Mouse (Mus musculus) c-Kit-positive CD71-positive TER-119-positive erythroid progenitor cells, embryonic 14.5 days (primary cell): ENCODE results near the gene Cyp2g1.
A peak's percentile ranks its signal among the peaks of the same experiment; 100 is the strongest.
"Not testable (repeated sequence)": the region's sequence is repeated elsewhere in the genome, so short reads cannot be mapped to it uniquely, and the experiment has no call there.

ENCODE experiments used
- DNase-seq: peaks from one replicate; pipeline ENCODE4 v3.0.0-alpha.2; 2013; ENCODE audit warnings: low spot score

Cyp2g1 gene

DNA sequence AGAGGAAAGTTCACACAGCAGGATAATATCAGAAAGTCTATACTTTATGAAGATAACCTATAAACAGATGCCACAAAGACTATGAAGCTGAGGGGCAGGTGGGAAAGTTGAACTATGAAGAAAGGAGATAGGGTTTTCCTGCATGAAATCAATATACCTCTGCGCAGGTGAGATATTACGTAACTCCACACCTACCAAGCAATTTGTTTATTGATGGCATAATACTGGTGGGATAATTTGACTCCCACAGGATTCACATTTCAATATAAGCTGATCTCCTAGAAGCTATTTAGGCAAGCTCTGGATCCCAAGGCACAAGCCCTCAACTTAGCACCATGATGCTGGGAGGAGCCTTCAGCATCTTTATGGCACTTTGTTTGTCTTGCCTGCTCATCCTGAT lies at the start of gene Cyp2g1:
Gene Cyp2g1 (plus strand): TSS at position 301 of the 400 bp plus-strand sequence.
- no peak for DNase-seq

DNA sequence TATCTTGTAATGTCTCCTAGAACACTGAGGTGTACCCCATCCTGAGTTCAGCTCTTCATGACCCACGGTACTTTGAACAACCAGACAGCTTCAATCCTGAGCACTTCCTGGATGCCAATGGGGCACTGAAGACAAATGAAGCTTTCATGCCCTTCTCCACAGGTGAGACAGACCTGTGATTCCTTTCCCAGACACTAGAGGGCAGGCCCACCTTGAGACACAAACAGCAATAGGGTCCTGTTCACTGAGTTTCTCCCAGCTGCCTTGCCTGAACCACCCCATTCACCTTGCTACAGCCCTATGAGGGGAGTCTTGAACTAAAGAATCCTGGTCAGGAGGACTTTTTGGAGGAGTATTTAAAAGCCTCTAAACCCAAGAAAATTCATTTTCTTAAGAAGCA lies 41.6 kb upstream of the Cyp2g1 start:
- DNase-seq = no peak

DNA sequence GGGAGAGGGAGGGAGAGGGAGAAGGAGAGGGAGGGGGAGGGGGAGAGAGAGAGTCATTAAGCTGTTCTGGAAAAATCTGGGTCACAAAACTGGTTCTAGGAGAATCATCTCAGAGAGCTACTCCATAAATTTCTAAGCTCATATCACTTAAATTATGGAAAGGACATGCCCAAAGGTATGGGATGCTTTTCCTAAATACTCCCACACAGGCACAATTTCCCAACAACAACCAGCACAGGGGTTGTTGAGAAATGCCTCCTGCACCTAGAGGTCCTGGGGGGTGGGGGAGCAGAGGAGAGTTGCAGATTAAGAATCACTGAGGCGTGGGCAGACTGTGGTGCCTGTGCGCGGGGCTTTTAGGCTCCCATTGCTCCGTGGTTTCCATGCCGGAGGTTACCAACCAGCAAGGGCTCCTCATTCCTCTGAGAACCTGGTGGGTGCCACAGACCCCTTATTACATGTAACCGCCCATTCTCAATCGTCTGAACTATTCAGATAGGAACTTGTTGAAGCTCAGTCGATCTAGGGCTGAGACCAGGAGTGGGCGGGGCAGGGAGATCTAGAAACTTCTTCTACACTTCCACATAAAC lies 38.7 kb upstream of the Cyp2g1 start:
- DNase-seq = no peak

DNA sequence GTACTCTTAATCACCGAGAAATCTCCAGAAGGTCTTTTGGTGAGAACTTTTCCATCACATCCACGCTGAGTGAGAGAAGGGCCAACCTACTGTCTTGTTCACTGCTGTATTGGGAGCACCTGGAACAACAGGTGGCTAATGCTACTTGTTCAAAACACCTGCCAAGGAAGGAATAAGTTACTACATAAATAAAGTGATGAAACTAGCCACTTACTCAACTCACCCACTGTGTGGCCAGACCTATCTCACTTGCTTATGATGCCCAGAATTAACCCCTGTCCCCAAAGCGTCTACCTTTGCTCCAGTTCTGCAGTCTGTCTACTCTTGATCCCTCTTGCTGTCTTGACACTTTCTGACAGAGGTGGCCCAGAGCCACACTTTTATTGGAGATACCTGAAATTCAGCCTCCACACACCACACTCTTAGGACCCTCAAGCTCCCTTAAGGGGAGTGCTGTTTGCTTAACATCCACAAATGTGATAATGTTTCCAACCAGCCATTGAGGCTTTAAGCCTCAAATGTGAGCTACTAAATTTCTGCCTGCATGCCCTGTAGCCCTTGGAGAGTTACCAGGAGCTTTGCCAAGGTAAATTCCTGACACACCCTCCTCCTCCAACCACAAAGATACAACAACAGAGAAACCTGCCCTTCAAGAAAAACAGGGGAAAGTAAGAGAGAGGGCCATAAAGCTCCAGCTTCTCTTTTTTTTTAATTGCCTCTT lies 35.7 kb upstream of the Cyp2g1 start:
- no peak for DNase-seq

DNA sequence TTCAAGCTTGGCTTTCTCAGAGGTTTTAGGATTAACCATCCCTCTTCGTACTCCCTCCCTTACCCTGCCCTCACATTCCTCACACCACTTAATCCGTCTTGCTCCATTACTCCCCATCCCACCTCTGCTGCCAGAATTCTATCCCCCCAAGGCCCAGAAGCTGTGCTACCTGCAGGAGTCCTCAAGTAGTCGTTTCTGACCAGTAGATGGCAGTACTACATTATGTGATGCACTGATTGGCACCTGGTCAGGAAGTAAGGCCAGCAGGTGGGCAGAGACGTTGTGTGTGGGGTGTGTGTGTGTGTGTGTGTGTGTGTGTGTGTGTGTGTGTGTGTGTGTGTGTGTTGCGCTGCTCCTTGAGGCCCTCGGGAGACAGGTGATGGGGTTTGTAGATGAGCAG lies 32.8 kb upstream of the Cyp2g1 start:
- DNase-seq = no peak

DNA sequence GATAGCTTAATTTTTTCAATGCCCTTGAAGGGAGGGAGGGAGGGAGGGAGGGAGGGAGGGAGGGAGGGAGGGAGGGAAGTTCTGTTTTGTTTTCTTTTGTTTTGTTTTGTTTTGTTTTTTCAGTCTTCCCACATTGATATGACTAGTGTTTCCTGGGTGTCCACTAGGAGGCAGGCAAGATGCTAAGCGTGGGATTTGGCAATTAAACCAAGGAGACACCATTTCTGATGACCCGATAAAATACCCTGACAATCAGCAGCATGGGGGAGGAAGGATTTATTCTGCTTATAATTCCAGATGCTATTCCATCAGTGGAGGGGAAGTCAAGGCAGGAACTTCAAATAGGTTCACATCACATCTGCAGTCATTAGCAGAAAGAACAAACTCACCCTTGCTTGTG lies 30.9 kb upstream of the Cyp2g1 start:
- DNase-seq = no peak

DNA sequence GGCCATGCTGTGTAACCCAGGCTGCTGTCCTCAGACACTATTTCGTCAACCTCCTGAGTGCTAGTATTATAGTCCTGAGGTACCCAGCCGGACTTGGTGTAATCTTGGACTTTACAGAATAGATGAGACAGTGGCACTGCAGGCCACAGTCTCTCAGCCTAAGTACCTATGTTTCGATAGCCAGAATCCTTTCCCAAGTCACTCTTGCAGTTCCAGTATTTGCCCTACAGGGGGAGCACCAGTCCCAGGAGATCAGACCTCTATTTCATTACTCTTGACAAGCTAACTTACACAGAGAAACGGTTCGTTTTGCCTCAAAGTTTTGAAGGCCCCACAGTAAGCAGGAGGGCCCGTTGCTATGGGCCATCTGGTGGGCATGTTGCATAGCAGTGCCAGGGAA lies 30.2 kb upstream of the Cyp2g1 start:
- peak; percentile 13 for DNase-seq

DNA sequence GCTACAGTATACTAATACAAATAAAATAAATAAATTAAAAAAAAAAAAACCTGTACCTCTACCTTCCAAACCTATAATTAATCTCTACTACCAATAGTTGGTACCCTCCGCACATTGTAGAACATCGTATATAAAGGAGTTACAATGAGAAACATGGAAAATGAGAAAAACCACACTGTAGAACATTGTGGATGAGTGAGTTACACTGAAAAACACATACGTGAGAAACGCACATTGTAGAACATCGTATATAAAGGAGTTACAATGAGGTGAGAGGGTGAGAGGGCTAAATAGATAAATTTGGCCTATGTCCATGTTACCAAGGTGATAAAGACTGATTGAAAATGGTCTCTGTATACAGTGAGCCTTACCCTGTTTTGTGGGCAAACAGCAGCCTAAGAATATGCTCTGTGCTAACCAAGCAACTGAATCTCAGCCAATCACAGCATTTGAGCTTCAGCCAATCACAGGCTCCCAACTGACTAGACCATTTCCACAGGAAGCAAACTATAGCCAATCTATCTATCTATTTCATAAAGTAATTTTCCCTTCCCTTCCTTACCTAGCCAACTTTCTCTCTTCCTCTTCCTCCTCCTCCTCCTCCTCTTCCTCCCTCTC lies 28.8 kb upstream of the Cyp2g1 start:
- peak; percentile 6 for DNase-seq

DNA sequence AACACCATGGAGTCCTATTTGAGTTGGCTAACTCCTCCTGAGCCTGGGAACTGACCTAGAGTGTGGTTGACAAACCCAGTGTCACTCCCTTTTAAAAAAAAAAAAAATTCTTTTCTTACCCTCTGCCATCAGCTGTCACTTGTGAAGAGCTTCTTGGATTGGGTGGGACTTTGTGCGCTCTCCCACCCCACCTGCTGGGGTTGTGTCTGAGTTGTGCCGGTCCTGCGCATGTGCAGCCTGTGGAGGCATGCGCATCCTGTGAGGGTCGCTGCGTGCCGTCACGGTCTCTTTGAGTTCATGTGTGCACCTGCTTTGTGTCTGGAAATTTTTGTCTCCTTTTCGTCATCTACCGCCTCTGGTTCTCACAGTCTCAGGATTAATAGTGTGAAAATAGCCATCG lies 28.2 kb upstream of the Cyp2g1 start:
- DNase-seq = no peak

DNA sequence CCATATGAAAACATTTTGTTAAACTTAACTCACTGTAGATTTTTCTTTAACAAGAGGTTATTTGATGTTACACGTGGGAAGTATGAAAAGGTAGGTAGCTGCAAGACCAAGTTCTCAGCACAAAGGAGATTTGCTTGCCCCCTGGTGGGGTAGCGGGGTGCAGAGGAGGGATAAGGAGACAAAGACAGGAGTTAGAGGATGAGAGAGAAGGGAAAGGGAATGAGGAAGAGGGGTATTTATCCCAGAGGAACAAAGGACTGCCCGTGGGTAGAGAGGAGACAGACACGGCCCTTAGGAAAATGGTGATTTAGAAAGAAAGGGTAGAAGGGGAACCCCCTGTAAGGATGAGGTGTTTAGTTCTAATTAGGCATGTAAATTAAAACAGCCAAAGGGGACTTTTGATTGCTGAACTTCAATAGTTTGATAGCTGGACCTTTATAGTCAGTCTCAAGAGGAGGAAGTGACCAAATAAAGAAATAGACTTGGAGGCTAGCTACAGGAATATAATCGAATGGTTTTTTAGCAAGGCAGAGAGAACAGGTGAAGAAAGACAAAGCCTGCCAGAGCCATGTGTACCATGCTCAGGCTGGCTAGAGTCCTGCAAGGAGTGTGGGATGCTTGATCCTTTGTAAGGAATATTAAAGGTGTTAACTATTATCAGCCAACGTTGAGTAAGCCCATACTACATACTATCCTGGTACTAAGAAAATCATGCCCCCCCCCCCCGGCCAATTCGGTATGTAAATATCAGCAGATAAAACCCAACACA lies 27.5 kb upstream of the Cyp2g1 start:
- DNase-seq = no peak

DNA sequence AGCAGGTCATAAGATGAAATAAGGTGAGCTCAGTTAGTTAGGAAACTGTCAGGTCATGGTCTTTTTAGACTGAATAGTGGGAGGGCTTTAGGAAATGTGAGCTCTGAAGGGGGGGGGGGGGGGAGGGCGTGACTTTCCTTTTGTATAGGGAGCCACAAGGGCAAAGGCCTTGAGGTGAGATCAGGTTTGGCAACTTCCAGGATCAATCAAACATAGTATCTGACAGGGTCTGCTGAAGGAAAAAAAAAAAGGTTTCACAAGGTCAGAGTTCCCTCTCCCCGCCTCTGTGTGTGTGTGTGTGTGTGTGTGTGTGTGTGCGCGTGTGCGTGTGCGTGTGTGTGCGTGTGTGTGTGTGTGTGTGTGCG lies 26.9 kb upstream of the Cyp2g1 start:
- no peak for DNase-seq

DNA sequence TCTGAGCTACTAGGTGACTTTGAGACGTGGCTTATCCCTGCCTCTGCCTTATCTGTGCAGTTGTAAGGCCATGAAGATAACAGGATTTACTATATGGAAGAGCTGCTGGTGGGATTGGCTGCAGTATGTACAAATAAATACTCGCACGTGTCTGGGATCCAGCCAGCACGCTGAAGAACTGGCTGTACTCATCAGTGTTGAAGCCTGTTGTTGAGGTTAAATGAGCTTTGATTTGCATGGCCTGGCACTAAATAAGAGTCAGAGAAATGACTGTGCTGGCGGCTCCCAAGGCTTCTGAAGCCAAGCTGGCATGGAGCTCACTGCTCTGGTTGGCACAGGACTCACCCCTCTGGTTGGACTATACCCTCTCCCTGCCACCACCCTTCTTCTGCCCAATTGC lies 25.5 kb upstream of the Cyp2g1 start:
- DNase-seq = no peak

DNA sequence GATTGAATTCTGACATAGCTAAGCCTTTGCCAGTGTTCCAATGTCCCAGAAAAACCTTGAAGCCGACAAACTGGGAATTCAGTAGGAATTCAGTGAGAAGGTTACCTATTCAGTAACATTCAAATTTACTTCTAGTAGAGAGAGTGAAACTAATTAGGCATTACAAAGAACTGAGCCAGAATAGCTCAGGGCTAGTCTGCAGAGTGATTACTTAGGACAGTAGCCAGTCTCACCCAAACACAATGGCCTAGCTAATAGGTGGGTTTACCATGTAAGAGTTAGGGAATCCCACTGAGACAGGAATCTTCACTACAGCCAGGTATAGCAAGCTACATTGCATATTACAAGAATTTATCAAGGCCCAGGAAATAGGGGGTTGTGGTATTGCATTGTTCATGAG lies 22.7 kb upstream of the Cyp2g1 start:
- not testable (repeated sequence) for DNase-seq

DNA sequence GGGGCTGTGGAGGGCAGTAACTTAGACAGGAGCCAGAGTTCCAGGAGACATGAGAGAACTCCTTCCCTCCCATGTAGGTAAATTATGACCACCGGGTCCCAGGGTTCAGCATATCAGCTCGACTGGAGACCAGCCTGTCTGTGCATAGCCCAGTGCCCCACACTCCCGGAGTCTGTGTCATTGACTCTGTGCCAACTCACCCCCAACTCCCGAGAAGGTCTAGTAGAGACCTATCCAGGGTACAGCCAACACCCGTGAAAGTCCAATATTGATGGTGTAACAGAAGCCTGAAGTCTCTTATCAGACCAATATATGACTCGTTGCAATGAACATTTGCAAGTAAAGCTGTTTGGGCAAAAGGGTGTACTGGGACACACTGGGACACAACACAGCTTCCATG lies 18.7 kb upstream of the Cyp2g1 start:
- DNase-seq = no peak

DNA sequence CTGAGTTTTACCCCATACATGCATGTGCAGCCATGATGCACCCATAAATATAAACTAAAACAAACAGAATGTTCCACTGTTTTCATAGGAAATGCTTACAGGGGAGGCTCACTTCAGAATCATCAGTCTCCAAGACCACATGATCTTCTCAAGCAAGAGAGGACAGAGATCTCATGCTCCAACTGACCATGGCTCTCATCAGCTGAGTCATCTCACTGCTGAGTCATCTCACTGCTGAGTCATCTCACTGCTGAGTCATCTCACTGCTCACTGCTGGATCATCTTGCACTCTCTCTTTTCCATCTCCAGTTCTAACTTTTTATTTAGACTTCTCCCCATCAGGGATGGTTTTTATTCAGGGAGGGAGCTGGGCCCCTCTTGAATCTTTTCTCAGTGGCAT lies 8.6 kb upstream of the Cyp2g1 start:
- DNase-seq = peak; percentile 2

DNA sequence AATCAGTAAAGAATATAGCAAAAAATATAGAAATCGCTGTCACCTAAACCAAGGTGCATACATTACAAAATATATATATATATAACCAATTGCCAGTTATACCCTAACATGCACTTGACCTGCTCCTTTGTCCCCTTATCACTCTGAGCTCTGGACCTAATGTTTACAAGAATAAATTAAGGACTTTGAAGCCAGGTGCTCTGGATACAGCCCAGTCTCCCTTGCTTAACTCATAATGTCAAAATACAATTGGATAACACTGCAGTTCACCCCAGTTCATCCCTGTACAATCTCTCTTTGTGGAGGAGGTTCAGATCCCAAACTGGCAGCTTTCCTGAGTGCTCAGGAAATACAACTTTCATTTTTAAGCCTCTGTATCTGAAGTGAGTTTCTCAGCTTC lies 7.7 kb upstream of the Cyp2g1 start:
- DNase-seq = no peak

DNA sequence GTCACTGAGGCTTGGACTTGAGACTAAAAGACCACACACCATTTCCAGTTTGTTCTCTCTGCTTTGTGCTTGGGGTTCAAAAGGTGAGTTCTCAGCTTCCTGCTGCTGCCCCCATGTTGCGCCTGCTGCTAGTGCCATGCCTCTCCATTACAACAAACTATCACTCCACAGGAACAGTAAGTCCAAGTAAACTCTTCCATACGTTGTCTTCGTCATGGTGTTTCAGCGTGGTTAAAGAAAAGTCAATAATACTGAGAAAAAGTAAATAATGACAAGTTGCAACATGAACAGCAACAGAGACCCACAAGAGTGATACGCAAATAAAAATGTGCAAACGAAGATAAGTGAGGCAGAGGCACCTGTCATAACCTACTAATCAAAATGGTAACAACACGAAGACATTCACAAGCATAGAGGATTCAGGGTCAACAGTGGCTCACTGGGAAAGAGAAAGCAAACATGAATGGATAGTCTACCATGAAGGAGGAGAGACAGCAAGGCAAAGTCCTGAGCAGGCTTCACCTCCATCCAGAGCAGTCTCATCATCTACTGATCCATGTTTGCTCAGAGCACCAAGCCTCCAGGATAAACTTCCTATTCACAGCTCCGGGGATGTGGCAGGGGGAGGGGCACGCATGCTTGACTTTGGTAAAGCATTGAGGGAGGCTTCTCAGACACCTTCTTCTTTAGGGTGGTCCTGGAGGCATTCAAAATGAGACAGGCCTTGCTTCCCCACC lies 23.0 kb downstream of the Cyp2g1 start:
- not testable (repeated sequence) for DNase-seq

DNA sequence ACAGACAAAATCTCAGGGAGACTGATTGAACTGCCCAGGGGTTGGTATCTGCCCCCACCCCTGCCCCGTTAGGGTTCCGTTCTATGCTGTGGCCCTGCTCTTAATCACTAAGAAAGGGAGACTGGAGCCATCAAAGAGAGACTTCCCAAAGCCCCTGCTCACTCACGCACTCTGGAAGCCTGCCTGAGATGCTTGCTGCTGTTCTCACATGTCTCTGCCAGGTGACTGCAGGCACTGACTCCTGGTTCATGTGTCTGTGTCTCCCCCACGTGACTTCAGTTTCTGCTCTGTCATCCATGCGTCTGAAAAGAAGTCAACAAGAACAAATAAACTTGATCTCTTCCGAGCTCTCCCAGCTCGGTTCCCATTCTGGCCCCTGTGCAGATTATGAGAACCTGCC lies 24.0 kb downstream of the Cyp2g1 start:
- DNase-seq = not testable (repeated sequence)

DNA sequence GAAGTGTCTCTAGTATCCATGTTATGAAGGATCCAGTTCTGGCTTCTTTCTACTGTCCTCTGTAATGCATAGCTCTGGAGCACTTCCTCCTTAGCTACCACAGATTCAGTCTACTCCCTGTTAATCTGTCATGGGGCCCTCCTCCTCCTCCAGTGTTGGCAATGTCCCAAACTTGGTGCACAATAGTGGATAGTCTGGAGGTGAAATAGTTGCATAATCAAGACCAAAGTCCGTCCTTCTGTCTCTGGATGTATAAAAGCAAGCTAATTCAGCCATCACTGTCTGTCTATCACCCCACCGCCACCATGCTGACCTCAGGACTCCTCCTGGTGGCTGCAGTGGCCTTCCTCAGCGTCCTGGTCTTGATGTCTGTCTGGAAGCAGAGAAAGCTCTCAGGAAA lies 26.4 kb downstream of the Cyp2g1 start, which contains the start of gene Cyp2a5:
Gene Cyp2a5 (plus strand): TSS at position 247 of the 400 bp plus-strand sequence.
- DNase-seq = not testable (repeated sequence)

DNA sequence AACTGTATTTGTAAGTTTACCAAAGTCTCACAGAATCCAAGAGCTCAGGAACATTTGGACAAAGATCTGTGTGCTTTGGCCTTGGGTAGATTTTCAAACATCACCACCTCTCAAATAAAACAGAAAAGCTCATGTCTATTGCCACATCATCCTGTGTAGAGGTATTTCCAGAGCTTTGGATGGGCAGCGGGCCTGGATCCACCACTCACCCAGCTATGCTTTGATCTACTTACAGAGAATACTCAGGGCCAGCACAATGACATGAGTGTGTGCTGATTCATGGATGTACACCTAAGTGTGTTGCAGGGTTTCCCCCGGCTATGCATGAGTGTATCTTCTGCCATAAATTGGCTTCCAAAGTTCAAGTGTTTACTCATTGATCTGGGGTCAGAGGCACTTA lies 34.7 kb downstream of the Cyp2g1 start:
- DNase-seq = not testable (repeated sequence)

DNA sequence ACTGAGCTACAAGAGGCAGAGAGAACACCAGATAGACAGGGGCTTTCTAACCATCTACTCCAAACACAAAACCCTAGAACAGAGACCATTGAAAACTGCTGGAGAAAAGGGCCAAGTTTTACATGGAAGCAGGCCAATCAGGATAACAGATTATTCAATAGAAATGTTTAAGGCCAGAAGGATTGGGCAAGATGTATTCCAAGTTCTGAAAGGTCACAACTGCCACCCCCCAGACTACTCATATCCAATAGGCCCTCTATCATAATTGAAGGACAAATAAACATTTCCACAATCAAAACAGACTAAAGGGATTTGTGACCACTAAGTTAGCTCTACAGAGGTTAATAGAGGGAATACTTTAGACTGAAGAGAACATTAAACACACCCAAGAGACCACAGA lies 41.4 kb downstream of the Cyp2g1 start:
- not testable (repeated sequence) for DNase-seq
